Mouse (Mus musculus): Measurements from ENCODE around the gene Galnt14. TPM values are rescaled to one million over a fixed set of nuclear protein-coding genes. Genes with fewer than 3 reads are reported as not detected.

Galnt14 gene
- polyA plus RNA-seq, 1 experiment = not detected

DNA sequence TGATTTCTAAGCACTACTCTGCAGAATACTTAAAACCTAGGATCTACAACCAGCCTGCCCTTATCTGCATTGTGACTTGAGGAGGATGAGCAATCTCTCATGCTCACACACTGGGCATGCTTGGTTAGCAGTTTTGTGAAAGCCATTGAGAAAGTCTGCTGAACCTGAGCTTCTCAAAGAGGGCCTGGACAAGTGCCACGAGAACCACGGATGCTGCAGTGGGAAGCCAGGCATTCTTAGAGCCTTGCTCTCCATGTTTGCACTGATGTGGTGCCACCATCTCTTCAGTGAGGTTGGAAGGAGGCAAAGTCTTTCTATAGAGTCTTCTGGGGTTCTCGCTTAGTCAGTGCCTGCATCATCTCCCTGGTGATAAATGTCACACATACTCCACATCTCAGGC lies 194.7 kb downstream of the Galnt14 start:
- Histone ChIP-seq H3K27ac (replicated peaks; ENCODE audit: low read depth, low read length) (no peak overlapping the region), H3K4me3 (ENCODE audit: insufficient read depth, low read depth, low read length) (no peak overlapping the region), H3K4me1 (ENCODE audit: control insufficient read depth, insufficient read depth, insufficient read length, low read length) (no peaks in the 10 kb centered on the region)

DNA sequence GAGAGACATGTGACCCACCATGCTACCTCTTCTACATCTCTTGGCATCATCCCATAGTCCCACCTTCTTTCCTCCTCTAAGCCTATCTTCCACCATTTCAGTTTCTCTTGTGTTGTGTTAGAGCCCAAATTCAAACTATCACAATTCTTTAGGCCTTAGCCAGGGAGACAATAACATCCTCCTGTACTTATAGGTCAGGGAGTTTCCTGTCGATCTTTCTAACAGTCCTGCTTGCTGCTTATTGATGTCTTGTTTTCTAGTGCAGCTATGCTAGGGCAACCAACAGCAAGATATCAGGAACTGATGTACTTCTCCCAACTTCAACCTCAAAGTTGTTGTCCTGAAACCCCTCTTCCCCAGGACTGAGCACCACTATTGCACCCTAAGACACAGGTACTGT lies 195.4 kb downstream of the Galnt14 start:
- Histone ChIP-seq H3K4me3 (ENCODE audit: insufficient read depth, low read depth, low read length) (no peak overlapping the region), H3K27ac (replicated peaks; ENCODE audit: low read depth, low read length) (no peak overlapping the region), H3K4me1 (ENCODE audit: control insufficient read depth, insufficient read depth, insufficient read length, low read length) (no peaks in the 10 kb centered on the region)

DNA sequence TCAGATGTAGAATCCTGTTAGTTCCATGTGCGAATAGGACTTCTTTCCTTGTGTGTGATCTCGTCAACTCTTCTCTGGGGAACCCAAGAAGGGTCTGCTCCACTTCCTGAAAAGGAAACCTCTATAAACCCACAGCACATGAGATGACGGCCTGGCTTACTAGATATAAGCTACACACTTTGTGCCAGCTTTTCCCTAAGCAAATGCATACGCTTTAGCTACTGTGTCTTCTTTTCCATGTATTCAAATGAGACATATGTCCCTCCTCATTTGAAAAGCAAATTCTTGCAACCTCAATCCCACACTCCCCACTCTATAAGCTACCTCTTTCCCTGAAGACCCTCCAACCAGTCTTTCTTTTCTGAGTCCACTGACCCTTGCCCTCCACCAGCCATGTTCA lies 196.0 kb downstream of the Galnt14 start:
- Histone ChIP-seq H3K4me3 (ENCODE audit: insufficient read depth, low read depth, low read length) (no peak overlapping the region), H3K4me1 (ENCODE audit: control insufficient read depth, insufficient read depth, insufficient read length, low read length) (no peaks in the 10 kb centered on the region), H3K27ac (replicated peaks; ENCODE audit: low read depth, low read length) (no peak overlapping the region)

DNA sequence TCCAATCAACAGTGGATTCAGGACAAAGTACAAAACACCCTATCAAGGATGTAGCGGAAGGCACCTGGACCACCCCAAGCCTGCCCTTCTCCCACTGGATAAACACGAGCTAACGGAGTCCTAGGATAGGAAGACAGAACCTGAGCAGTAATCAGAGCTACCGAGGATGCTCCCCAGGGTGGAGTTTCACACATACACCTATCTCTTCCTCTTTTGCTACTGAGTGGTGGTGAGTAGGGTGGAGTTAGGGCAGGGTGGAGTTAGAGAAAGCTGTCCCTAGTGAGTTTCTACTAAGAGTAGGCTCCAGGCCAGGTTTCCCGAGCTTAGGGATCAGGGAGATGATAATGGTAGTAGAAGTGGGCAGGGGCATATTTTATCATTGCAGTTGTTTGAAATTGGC lies 197.4 kb downstream of the Galnt14 start:
- Histone ChIP-seq H3K4me1 (ENCODE audit: control insufficient read depth, insufficient read depth, insufficient read length, low read length) (no peaks in the 10 kb centered on the region), H3K27ac (replicated peaks; ENCODE audit: low read depth, low read length) (no peak overlapping the region), H3K4me3 (ENCODE audit: insufficient read depth, low read depth, low read length) (no peak overlapping the region)

DNA sequence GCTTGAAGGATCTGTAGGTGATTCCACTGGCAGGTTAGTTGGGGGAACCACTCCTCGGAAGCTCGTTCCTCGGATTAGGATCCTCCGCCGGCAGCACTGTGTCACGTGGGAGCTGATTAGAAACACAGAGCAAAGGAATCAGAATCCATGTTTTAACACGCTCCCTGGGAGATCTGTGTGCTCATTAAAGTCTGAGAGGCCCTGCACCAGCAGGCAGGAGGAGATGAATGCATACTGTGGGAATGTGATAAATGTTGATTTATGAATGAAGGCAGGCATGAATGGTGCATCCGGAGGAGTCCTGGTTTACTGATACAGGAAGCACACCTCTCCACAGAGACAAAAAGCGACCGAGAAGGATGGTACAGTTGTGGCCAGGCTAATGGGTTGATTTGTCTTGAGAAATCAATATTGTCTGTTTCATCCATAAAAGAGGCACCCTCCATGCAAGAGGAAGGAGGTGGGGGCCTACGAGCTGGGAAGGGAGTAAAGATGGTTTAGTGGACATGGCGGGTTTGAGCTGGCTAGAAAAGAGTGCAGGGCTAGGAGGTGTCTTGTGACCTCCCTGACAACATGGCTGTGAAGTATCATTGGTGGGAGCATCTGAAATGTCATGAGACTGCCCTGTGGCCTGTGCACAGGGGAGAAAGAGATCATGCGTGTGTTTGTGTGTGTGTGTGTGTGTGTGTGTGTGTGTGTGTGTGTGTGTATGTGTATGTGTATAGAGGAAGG lies 202.3 kb downstream of the Galnt14 start:
- Histone ChIP-seq H3K4me3 (ENCODE audit: insufficient read depth, low read depth, low read length) (no peak overlapping the region), H3K27ac (replicated peaks; ENCODE audit: low read depth, low read length) (no peak overlapping the region), H3K4me1 (ENCODE audit: control insufficient read depth, insufficient read depth, insufficient read length, low read length) (no peaks in the 10 kb centered on the region)

- H3K4me1 ChIP-seq (ENCODE audit: control insufficient read depth, insufficient read depth, insufficient read length, low read length) = no peaks in the 10 kb centered on the region
- H3K27ac ChIP-seq (replicated peaks; ENCODE audit: low read depth, low read length) = no peak overlapping the region
- no peak overlapping the region for H3K4me3 ChIP-seq (ENCODE audit: insufficient read depth, low read depth, low read length)
Measured at GRCm38 (mm10) chr17:73504111-73504510, 206.1 kb downstream of the Galnt14 start.

- no peaks in the 10 kb centered on the region for H3K4me1 ChIP-seq (ENCODE audit: control insufficient read depth, insufficient read depth, insufficient read length, low read length)
- H3K27ac ChIP-seq (replicated peaks; ENCODE audit: low read depth, low read length) = no peak overlapping the region
- H3K4me3 ChIP-seq (ENCODE audit: insufficient read depth, low read depth, low read length) = no peak overlapping the region
Measured at GRCm38 (mm10) chr17:73502613-73503012, 207.6 kb downstream of the Galnt14 start.

DNA sequence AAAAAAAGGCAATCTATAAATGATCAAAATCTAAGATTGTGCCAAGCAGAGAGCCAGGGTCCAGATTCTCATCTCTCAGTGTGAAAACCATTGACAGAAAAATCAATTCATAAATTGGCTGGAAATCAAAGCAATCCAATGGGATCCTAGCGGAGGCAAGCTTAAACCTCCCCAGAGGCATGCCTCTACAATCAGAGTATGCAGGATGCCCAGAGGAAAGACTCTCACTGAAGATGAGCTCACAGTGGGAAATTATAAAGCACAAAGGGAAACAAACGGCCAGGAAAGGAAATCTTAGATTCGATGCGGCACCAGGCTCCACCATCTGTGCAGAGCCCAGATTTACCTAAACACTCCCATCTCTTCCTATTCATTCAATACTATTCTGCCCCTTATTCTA lies 220.7 kb downstream of the Galnt14 start:
- no peak overlapping the region for H3K4me3 ChIP-seq (ENCODE audit: insufficient read depth, low read depth, low read length)
- H3K27ac ChIP-seq (replicated peaks; ENCODE audit: low read depth, low read length) = no peak overlapping the region
- H3K4me1 ChIP-seq (ENCODE audit: control insufficient read depth, insufficient read depth, insufficient read length, low read length) = no peaks in the 10 kb centered on the region

- no peak overlapping the region for H3K27ac ChIP-seq (replicated peaks; ENCODE audit: low read depth, low read length)
- H3K4me3 ChIP-seq (ENCODE audit: insufficient read depth, low read depth, low read length) = no peak overlapping the region
- H3K4me1 ChIP-seq (ENCODE audit: control insufficient read depth, insufficient read depth, insufficient read length, low read length) = no peaks in the 10 kb centered on the region
Measured at GRCm38 (mm10) chr17:73487792-73488191, 222.5 kb downstream of the Galnt14 start.

DNA sequence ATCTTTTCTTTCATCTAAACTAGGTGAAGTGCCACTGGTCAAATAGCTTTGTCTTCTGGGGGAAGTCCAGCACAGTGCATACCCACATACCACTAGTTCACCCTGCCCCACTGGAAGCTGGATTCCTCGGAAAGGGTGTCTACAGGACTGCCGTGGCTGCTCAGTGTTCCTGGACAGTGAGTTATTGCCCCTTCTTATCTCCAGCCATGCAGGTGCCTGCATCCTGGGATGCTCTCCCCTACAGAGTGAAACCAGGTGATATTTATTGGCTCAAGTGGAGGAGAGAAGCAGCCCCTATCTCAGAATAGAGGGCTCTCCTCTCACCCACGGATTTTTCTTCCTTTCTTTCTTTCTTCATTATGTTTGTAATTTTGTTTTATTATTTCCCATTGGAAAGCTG lies 222.9 kb downstream of the Galnt14 start:
- Histone ChIP-seq H3K27ac (replicated peaks; ENCODE audit: low read depth, low read length) (no peak overlapping the region), H3K4me1 (ENCODE audit: control insufficient read depth, insufficient read depth, insufficient read length, low read length) (no peaks in the 10 kb centered on the region), H3K4me3 (ENCODE audit: insufficient read depth, low read depth, low read length) (no peak overlapping the region)

DNA sequence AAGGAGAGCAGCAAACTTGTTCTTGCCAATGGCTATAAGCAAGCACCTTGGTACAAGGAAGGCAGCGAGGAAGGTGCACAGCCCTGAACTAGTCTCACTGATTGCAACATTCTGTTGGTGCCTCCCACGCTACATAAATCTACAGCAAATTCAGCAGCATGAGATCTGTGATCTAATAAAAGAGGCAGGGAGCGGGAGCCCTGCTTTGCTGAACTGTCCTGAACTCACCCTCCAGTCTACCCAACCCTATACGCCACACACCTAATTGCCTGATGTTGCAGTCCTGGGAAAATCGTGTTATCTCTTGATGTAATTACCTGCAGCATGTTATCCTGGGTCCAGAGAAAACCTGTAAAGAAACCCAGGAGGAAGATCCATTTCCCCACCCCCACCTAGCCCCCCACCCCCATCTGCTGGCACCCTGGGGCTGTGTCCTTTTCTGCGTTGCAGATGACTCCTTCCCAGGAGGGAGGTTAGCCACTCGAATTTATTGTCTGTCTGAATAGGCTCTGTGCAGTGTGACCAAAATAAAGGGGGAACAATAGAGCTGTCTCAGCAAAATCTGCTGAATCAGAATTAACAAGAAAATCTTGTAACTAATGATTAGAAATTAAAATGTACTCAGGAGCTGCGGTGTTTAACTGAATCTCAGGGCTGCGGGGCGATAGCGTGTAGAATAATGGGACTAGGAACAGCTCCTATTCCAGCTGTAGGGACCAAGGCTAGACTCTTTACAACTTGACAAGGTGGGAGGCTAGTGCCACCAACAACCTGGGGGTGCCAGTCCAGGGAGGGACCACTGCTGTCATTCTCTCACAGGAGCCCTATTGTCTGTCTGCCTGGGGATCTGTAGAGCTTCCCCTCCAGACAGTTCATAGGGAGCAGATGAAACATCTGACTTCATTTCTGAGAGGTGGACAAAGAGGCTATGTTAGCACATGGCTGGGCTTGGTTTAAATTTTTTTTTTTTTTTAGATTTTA lies 232.9 kb downstream of the Galnt14 start:
- Histone ChIP-seq H3K4me1 (ENCODE audit: control insufficient read depth, insufficient read depth, insufficient read length, low read length) (no peaks in the 10 kb centered on the region), H3K4me3 (ENCODE audit: insufficient read depth, low read depth, low read length) (no peak overlapping the region), H3K27ac (replicated peaks; ENCODE audit: low read depth, low read length) (no peak overlapping the region)

DNA sequence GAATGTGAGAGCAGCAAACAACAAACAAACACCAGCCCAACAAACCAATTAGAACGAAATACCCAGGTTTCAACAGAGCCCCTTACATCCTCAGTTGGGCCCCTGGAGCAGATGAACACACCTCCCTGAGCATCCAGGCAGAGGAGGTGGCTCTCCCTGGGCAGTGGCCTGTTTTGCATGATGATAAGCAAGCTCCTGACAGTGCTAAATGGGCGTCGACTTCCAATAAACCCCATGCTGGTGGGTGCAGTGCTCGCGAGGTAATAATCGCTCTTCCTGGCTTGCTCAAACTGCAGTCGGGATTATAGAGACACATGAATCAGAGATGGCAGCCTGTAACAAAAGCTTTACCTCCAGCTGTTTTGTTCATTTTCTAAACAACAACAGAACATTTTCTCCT lies 235.9 kb downstream of the Galnt14 start:
- Histone ChIP-seq H3K4me1 (ENCODE audit: control insufficient read depth, insufficient read depth, insufficient read length, low read length) (no peaks in the 10 kb centered on the region), H3K4me3 (ENCODE audit: insufficient read depth, low read depth, low read length) (no peak overlapping the region), H3K27ac (replicated peaks; ENCODE audit: low read depth, low read length) (no peak overlapping the region)

DNA sequence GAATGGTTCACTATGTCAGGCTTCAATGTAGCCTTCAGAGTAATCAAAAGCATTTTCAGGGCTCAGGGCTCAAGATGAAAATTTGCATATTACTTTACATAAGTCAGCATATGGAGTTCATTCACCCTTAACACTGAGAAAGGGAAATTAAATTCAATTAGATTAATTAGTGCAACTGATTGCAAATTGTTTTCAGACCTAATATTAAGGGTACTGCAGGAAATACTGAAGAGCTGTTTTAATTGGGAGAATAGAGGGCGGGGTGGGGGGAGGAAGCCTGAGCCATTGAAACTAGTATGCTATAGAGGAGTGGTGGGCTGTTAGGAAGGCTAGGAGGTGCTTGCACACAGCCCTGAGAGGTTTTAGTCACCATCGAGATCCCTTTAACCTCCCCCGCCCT lies 237.2 kb downstream of the Galnt14 start:
- Histone ChIP-seq H3K4me3 (ENCODE audit: insufficient read depth, low read depth, low read length) (no peak overlapping the region), H3K27ac (replicated peaks; ENCODE audit: low read depth, low read length) (no peak overlapping the region), H3K4me1 (ENCODE audit: control insufficient read depth, insufficient read depth, insufficient read length, low read length) (no peaks in the 10 kb centered on the region)

GRCm38 (mm10) chr17:73460874-73461273 lies 249.4 kb downstream of the Galnt14 start:
- no peaks in the 10 kb centered on the region for H3K4me1 ChIP-seq (ENCODE audit: control insufficient read depth, insufficient read depth, insufficient read length, low read length)
- H3K27ac ChIP-seq (replicated peaks; ENCODE audit: low read depth, low read length) = no peak overlapping the region
- no peak overlapping the region for H3K4me3 ChIP-seq (ENCODE audit: insufficient read depth, low read depth, low read length)

DNA sequence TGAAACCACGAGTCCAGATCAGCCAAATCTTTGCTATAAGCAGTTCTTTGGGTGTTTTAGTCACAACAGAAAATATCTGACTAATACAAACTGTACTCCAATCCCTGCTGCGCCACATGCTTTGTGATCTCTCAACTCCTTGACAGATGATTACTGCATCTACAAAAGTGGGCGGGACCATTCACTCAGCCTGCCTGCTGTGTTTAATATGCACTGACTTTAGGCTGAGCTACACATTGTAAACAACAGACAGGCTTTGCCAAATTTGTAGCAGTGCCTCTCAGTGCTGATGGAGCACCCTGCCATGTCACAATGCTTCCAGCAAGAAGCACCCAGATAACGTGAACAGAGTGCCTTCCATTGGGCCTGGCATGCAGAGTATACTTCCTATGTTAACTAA lies 251.5 kb downstream of the Galnt14 start:
- Histone ChIP-seq H3K4me3 (ENCODE audit: insufficient read depth, low read depth, low read length) (no peak overlapping the region), H3K4me1 (ENCODE audit: control insufficient read depth, insufficient read depth, insufficient read length, low read length) (no peaks in the 10 kb centered on the region), H3K27ac (replicated peaks; ENCODE audit: low read depth, low read length) (no peak overlapping the region)

- Histone ChIP-seq H3K27ac (replicated peaks; ENCODE audit: low read depth, low read length) (no peak overlapping the region), H3K4me3 (ENCODE audit: insufficient read depth, low read depth, low read length) (no peak overlapping the region)
Measured at GRCm38 (mm10) chr17:73456551-73456950, 253.7 kb downstream of the Galnt14 start.

More at GRCm38 (mm10) chr17:73456551-73456950, 253.7 kb downstream of the Galnt14 start:
- no peaks in the 10 kb centered on the region for H3K4me1 ChIP-seq (ENCODE audit: control insufficient read depth, insufficient read depth, insufficient read length, low read length)

Measured in brown adipose tissue, adult 24 weeks (tissue).